Mouse (Mus musculus) myocyte (in vitro differentiated cells): Measurements from ENCODE around the gene Dnah8.

ENCODE experiments used
- CEBPB ChIP-seq: IDR thresholded peaks from 2 replicates; pipeline ENCODE4 v1.6.1; 2011; ENCODE audit warnings: mild to moderate bottlenecking, moderate library complexity; ENCODE audit not compliant: poor library complexity, insufficient read depth, severe bottlenecking
- E2F4 ChIP-seq: IDR thresholded peaks from one replicate; pipeline ENCODE4 v1.6.1; 2011; ENCODE audit warnings: mild to moderate bottlenecking, control low read depth, moderate library complexity; ENCODE audit not compliant: insufficient read depth
- MAX ChIP-seq: IDR thresholded peaks from one replicate; pipeline ENCODE4 v1.6.1; 2011; ENCODE audit warnings: low read depth, mild to moderate bottlenecking, control low read depth
- MYOD1 ChIP-seq, 3 experiments: IDR thresholded peaks; one replicate each; pipeline ENCODE4 v1.6.1; 2011; ENCODE audit warnings: control low read depth in 2 of 3, low read depth in 2 of 3, mild to moderate bottlenecking in 2 of 3, moderate library complexity in 1 of 3; ENCODE audit not compliant: insufficient read length in 2 of 3, control insufficient read depth in 1 of 3
- MYOG ChIP-seq, 3 experiments: IDR thresholded peaks; one replicate each; pipeline ENCODE4 v1.6.1; 2011; ENCODE audit warnings: control low read depth in 2 of 3, low read depth in 2 of 3, mild to moderate bottlenecking in 2 of 3; ENCODE audit not compliant: insufficient read length in 2 of 3, control insufficient read depth in 1 of 3, insufficient read depth in 1 of 3
- POLR2A ChIP-seq: IDR thresholded peaks from one replicate; pipeline ENCODE4 v1.6.1; 2011; ENCODE audit warnings: low read depth, mild to moderate bottlenecking, control low read depth, moderate library complexity; ENCODE audit not compliant: insufficient read length
- POLR2AphosphoS2 ChIP-seq: IDR thresholded peaks from one replicate; pipeline ENCODE4 v1.6.1; 2011; ENCODE audit warnings: low read depth, control low read depth; ENCODE audit not compliant: insufficient read length
- REST ChIP-seq: IDR thresholded peaks from one replicate; pipeline ENCODE4 v1.6.1; 2011; ENCODE audit warnings: mild to moderate bottlenecking, control low read depth, moderate library complexity; ENCODE audit not compliant: insufficient read depth, insufficient read length
- SRF ChIP-seq: IDR thresholded peaks from one replicate; pipeline ENCODE4 v1.6.1; 2011; ENCODE audit warnings: low read depth; ENCODE audit not compliant: control insufficient read depth, insufficient read length
- TCF12 ChIP-seq: IDR thresholded peaks from one replicate; pipeline ENCODE4 v1.6.1; 2011; ENCODE audit warnings: mild to moderate bottlenecking, control low read depth; ENCODE audit not compliant: poor library complexity, insufficient read depth, severe bottlenecking
- TCF3 ChIP-seq: IDR thresholded peaks from one replicate; pipeline ENCODE4 v1.6.1; 2011; ENCODE audit warnings: low read depth, control low read depth; ENCODE audit not compliant: insufficient read length
- USF1 ChIP-seq: IDR thresholded peaks from one replicate; pipeline ENCODE4 v1.6.1; 2011; ENCODE audit warnings: low read depth, mild to moderate bottlenecking, control low read depth, moderate library complexity

DNA sequence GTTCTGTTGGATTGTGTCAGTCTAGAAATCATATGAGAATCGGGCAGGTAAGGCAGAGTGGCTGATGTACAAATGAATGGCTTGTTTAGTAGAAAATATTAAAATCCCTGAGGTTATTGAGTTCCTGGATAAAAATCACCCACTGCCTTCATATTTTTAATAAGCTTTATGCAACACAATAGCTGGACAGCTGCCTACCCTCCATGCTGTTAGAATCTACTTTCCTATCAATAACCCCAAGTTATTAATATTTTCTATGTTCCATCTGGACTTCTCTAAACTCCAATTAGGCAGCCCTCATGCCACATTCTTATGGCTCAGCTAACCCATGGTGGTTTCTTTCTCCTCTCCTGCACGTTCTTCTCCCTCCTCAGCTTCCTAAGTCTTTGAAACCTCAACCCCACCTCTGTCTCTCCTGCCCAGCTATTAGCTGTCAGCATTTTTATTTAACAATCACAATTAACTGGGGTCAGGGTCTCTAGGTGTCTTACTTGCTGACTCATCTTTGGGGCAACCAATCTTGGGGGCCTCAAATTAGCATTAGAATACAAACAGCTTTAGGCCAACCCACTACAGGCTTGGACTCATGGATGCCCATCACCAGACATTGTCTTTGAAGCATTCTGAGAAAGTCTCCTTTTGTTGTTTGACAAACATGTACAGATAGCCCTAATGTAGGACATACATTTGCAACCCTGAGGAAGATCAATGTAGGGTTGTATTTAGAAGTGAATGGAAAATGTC is 40.7 kb upstream of the Dnah8 start:
- TF ChIP-seq E2F4 (no peak), POLR2A (no peak), MYOG (IDR thresholded peaks at IDR 0.05; ENCODE audit: control insufficient read depth in 1 of 3, insufficient read depth in 1 of 3, insufficient read length in 2 of 3, low read depth in 2 of 3) (no peak), CEBPB (no peak), USF1 (no peak), MYOD1 (IDR thresholded peaks at IDR 0.05; ENCODE audit: control insufficient read depth in 1 of 3, insufficient read length in 2 of 3, low read depth in 2 of 3) (no peak), POLR2AphosphoS2 (no peak), TCF12 (no peak), TCF3 (no peak), MAX (no peak), SRF (no peak), REST (no peak)
